Mouse (Mus musculus): ENCODE measurements around the gene 2310046K23Rik.
"Not testable (repeated sequence)": the region's sequence is repeated elsewhere in the genome, so short reads cannot be mapped to it uniquely, and the experiment has no call there.

The 2310046K23Rik gene

GRCm38 (mm10) chr3:92534411-92534810, at the start of gene 2310046K23Rik:
TSS of gene 2310046K23Rik (minus strand) at chr3:92534511.
- DNase-seq (ENCODE audit: extremely low spot score, low spot score) = no peak

GRCm38 (mm10) chr3:92583164-92583826, 49.0 kb upstream of the 2310046K23Rik start:
- DNase-seq (ENCODE audit: extremely low spot score, low spot score) = no peak

GRCm38 (mm10) chr3:92579508-92579907, 45.2 kb upstream of the 2310046K23Rik start:
- DNase-seq (ENCODE audit: extremely low spot score, low spot score) = no peak

GRCm38 (mm10) chr3:92578652-92579413, 44.5 kb upstream of the 2310046K23Rik start:
- DNase-seq (ENCODE audit: extremely low spot score, low spot score) = no peak

GRCm38 (mm10) chr3:92573449-92574041, 39.2 kb upstream of the 2310046K23Rik start, which contains the start of gene Ivl:
TSS of gene Ivl (minus strand) at chr3:92573735.
- no peak for DNase-seq (ENCODE audit: extremely low spot score, low spot score)

- no peak for DNase-seq (ENCODE audit: extremely low spot score, low spot score)
These were observed 38.3 kb upstream of the 2310046K23Rik start for GRCm38 (mm10) chr3:92572514-92573155.

- no peak for DNase-seq (ENCODE audit: extremely low spot score, low spot score)
These were observed 34.4 kb upstream of the 2310046K23Rik start for GRCm38 (mm10) chr3:92568752-92569151.

- no peak for DNase-seq (ENCODE audit: extremely low spot score, low spot score)
These were observed 31.1 kb upstream of the 2310046K23Rik start for GRCm38 (mm10) chr3:92565418-92565817.

- DNase-seq (ENCODE audit: extremely low spot score, low spot score) = no peak
These were observed 22.0 kb downstream of the 2310046K23Rik start for GRCm38 (mm10) chr3:92512325-92512724.

GRCm38 (mm10) chr3:92510786-92511185, 23.5 kb downstream of the 2310046K23Rik start:
- DNase-seq (ENCODE audit: extremely low spot score, low spot score) = peak; percentile 19

- no peak for DNase-seq (ENCODE audit: extremely low spot score, low spot score)
These were observed 26.1 kb downstream of the 2310046K23Rik start for GRCm38 (mm10) chr3:92508185-92508584.

GRCm38 (mm10) chr3:92503528-92503927, 30.8 kb downstream of the 2310046K23Rik start:
- no peak for DNase-seq (ENCODE audit: extremely low spot score, low spot score)

- no peak for DNase-seq (ENCODE audit: extremely low spot score, low spot score)
These were observed 33.9 kb downstream of the 2310046K23Rik start, which contains the start of gene Sprr4 for GRCm38 (mm10) chr3:92500393-92500792. TSS of gene Sprr4 (minus strand) at chr3:92500493.

- DNase-seq (ENCODE audit: extremely low spot score, low spot score) = not testable (repeated sequence)
These were observed 44.0 kb downstream of the 2310046K23Rik start for GRCm38 (mm10) chr3:92490262-92490661.

- DNase-seq (ENCODE audit: extremely low spot score, low spot score) = no peak
These were observed 48.0 kb downstream of the 2310046K23Rik start for GRCm38 (mm10) chr3:92486307-92486706.

GRCm38 (mm10) chr3:92485863-92486262, 48.4 kb downstream of the 2310046K23Rik start, which contains the start of gene Sprr1a:
TSS of gene Sprr1a (minus strand) at chr3:92485895.
- no peak for DNase-seq (ENCODE audit: extremely low spot score, low spot score)
